ENCODE assay signal across 15 mouse cellular contexts in the genomic region with DNA sequence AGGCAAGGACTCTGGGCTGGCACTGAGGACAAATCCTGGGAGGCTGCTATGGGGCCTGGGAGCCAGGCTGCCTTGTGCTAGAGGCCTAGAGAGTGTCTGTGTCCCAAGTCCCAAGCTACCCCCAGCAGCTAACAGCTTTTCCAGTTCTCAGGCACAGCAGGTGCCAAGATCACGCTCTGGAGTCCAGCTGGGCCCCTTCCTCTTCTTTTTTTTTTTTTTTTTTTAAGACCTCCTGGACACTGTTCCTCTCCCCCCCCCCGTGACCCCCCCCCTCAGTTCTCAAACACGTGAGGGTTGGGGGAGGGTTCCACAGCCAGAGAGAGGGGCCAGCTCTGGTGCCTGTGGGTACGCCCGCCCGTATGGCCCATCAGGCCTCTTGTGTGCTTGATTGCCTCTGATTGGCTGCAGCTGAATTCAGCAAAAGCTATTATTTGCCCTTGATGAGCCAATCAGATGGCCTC. TPM values are rescaled to one million over a fixed set of nuclear protein-coding genes. Genes with fewer than 3 reads are reported as not detected.
DNase-seq lines count a peak whose midpoint lies in the region; ATAC-seq and TF ChIP-seq lines count a peak whose summit lies in the region.
"Had no signal": no experiment of that assay in that cellular context is flagged by ENCODE, and none has a peak within 500 bp of the region (broad histone marks: within the 10 kb centered on the region; RNA-seq: fewer than 3 reads in every experiment).

No protein-coding gene starts in this region.

- no peak overlapping the region for H3K4me3 ChIP-seq in kidney, embryonic 16.5 days (ENCODE audit: low read length)
- no peak overlapping the region for H3K4me3 ChIP-seq in forebrain, embryonic 15.5 days
- no peak overlapping the region for H3K4me3 ChIP-seq in limb, embryonic 14.5 days (replicated peaks; ENCODE audit: low read length)
- H3K4me3 ChIP-seq: erythroblast, embryonic 14.5 days; liver, embryonic 15.5 days had no signal

- no peak for ATAC-seq in kidney, embryonic 16.5 days (ENCODE audit: low FRiP score, low TSS enrichment)
- no peak; the same call in 1 of the 2 replicates for ATAC-seq in forebrain, embryonic 15.5 days (replicated peaks)
- 0 out of 2 replicates have a peak, but pooled peaks have one; percentile 37 for ATAC-seq in limb, embryonic 14.5 days (ENCODE audit: low FRiP score, low read depth)

- DNase-seq in kidney, adult 9 months: no peak
- DNase-seq in limb, embryonic 14.5 days (ENCODE audit: low spot score): no peak
- peak; percentile 68 for DNase-seq in retina, embryonic 14.5 days (ENCODE audit: low spot score)
- DNase-seq in B cell, adult 2 months: no peak
- no peak for DNase-seq in urinary bladder, adult 2 months (ENCODE audit: low spot score)
- DNase-seq in urinary bladder, postnatal 14 days (ENCODE audit: low spot score): no peak
- DNase-seq: adrenal gland, postnatal 36 days; cerebellum, adult 18-20 months; kidney, adult 2 months; layer of hippocampus, adult 9-11 months; spleen, adult 18-20 months had no signal

- 0 out of 2 replicates have a peak overlapping the region, but pooled peaks have one; percentile 26 for H3K9ac ChIP-seq in kidney, embryonic 16.5 days (replicated peaks; ENCODE audit: low read length)
- H3K9ac ChIP-seq in forebrain, embryonic 15.5 days (replicated peaks): no peak overlapping the region
- H3K9ac ChIP-seq in limb, embryonic 14.5 days (ENCODE audit: low read depth, low read length, severe bottlenecking): no peak overlapping the region
- H3K9ac ChIP-seq: liver, embryonic 15.5 days had no signal

- no peaks in the 10 kb centered on the region for H3K27me3 ChIP-seq in kidney, embryonic 16.5 days (ENCODE audit: insufficient read depth, low read length)
- peaks cover 35% of the 10 kb centered on the region for H3K27me3 ChIP-seq in forebrain, embryonic 15.5 days
- H3K27me3 ChIP-seq in limb, embryonic 14.5 days (ENCODE audit: control insufficient read depth, insufficient read depth, low read length): no peaks in the 10 kb centered on the region

- H3K27ac ChIP-seq in kidney, embryonic 16.5 days (ENCODE audit: low read length): no peak overlapping the region
- H3K27ac ChIP-seq in forebrain, embryonic 15.5 days (replicated peaks): peak overlapping the region; percentile 53; the same call in 1 of the 2 replicates
- no peak overlapping the region for H3K27ac ChIP-seq in limb, embryonic 14.5 days (replicated peaks; ENCODE audit: low read depth, low read length)
- H3K27ac ChIP-seq: liver, embryonic 15.5 days had no signal

- H3K36me3 ChIP-seq in kidney, embryonic 16.5 days (ENCODE audit: insufficient read depth, low read length): no peaks in the 10 kb centered on the region
- H3K36me3 ChIP-seq in forebrain, embryonic 15.5 days: no peaks in the 10 kb centered on the region
- no peaks in the 10 kb centered on the region for H3K36me3 ChIP-seq in limb, embryonic 14.5 days (ENCODE audit: control insufficient read depth, insufficient read depth, low read length)
- H3K36me3 ChIP-seq: liver, embryonic 15.5 days had no signal

- no peak for TF ChIP-seq POLR2A in limb, embryonic 14.5 days (IDR thresholded peaks at IDR 0.05; ENCODE audit: borderline replicate concordance, extremely low read depth, insufficient read depth, insufficient read length)

- no peak overlapping the region for H3K4me2 ChIP-seq in kidney, embryonic 16.5 days (replicated peaks; ENCODE audit: low read depth, low read length)
- H3K4me2 ChIP-seq in forebrain, embryonic 15.5 days (replicated peaks): no peak overlapping the region
- H3K4me2 ChIP-seq in limb, embryonic 14.5 days (replicated peaks; ENCODE audit: low read depth, low read length, severe bottlenecking): no peak overlapping the region
- H3K4me2 ChIP-seq: liver, embryonic 15.5 days had no signal

- H3K4me1 ChIP-seq in kidney, embryonic 16.5 days (ENCODE audit: insufficient read depth, low read length): peaks cover 29% of the 10 kb centered on the region
- peaks cover 32% of the 10 kb centered on the region for H3K4me1 ChIP-seq in forebrain, embryonic 15.5 days
- H3K4me1 ChIP-seq in limb, embryonic 14.5 days (ENCODE audit: control insufficient read depth, insufficient read depth, low read length): no peaks in the 10 kb centered on the region
- H3K4me1 ChIP-seq: liver, embryonic 15.5 days had no signal

- WGBS in kidney, embryonic 16.5 days: 30% methylated on average over 4 of the region's 6 CpGs
- WGBS in forebrain, embryonic 15.5 days: 23% methylated on average over 4 of the region's 6 CpGs
- WGBS in limb, embryonic 14.5 days: 6% methylated on average over 4 of the region's 6 CpGs

- H3K9me3 ChIP-seq in kidney, embryonic 16.5 days (ENCODE audit: low read length): no peaks in the 10 kb centered on the region
- H3K9me3 ChIP-seq in forebrain, embryonic 15.5 days: no peaks in the 10 kb centered on the region
- no peaks in the 10 kb centered on the region for H3K9me3 ChIP-seq in limb, embryonic 14.5 days (ENCODE audit: control insufficient read depth, low read length)
- H3K9me3 ChIP-seq: liver, embryonic 15.5 days had no signal

RNA-seq across cellular contexts. Expression of a gene that starts 45.6 kb away (rescaled TPM):
- 0.74 and 0.95 TPM in 2 replicates for polyA plus RNA-seq in kidney, embryonic 16.5 days (2015; fragmentation: Nextera tagmentation; extraction: Ambion mirVana)
- 3.9 and 4.2 TPM in 2 replicates for polyA plus RNA-seq in forebrain, embryonic 15.5 days (2015; fragmentation: Nextera tagmentation; extraction: Ambion mirVana)
- polyA plus RNA-seq in limb, embryonic 14.5 days (2012; rRNA removed): 9.3 and 13.6 TPM in 2 replicates
- 0.29 and 0.57 TPM in 2 replicates for polyA plus RNA-seq in limb, embryonic 14.5 days (2014; fragmentation: Nextera tagmentation; extraction: Ambion mirVana)
- 0.46 and 0.84 TPM in 2 replicates for polyA plus RNA-seq in urinary bladder, adult 2 months (2012; rRNA removed)
- polyA plus RNA-seq: erythroblast, embryonic 14.5 days had no signal
